Mouse (Mus musculus) CD4-positive, CD25-positive, alpha-beta regulatory T cell, adult 4 months (primary cell): ENCODE measurements around the gene Zscan2. TPM values are rescaled to one million over a fixed set of nuclear protein-coding genes. Genes with fewer than 3 reads are reported as not detected.
A peak's percentile ranks its signal among the peaks of the same experiment; 100 is the strongest.

Experiments
- ATAC-seq: one replicate; pipeline ENCODE4 v1.8.0; 2017
- polyA plus RNA-seq, 2 experiments: library from polyadenylated mRNA; unstranded; fragments of 100-300 nt; shearing (Covaris generic); gene quantifications; one replicate each; pipeline ENCODE4 v1.2.1; 2017

Zscan2 gene
- polyA plus RNA-seq, 2 experiments from 2014 or later = 3.8 to 4.2 TPM

GRCm38 (mm10) chr7:80888595-80888994 lies 27.9 kb downstream of the Zscan2 start:
- no peak for ATAC-seq

DNA sequence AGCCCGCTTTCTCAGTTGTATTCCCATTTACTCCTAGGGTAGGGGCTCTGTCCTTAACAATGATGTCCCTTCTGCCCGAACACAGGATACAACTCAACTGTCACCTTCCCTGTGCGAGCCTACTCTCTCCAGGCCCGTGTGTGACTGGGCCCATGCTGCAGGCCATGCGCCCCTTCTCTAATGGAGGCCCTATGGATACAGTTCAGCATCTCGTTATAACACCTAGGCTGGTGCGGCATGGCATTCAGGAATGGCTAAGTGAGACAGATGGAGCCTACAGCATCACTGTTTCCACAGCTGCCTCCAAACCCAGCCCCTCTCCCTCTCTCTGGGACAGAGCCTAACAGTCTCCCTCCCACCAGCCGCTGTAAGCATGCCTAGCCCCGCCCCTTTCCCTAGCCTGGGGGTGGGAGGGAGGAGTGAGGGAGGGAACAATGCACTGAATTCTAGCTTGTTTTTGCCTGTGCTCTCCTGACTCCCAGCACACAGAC lies 28.3 kb downstream of the Zscan2 start:
- ATAC-seq = peak; percentile 15

GRCm38 (mm10) chr7:80889841-80890241 lies 29.1 kb downstream of the Zscan2 start:
- ATAC-seq = peak; percentile 94

GRCm38 (mm10) chr7:80893086-80893752 lies 32.5 kb downstream of the Zscan2 start:
- no peak for ATAC-seq

GRCm38 (mm10) chr7:80893753-80894129 lies 33.0 kb downstream of the Zscan2 start:
- no peak for ATAC-seq

- ATAC-seq = no peak
These were observed 33.5 kb downstream of the Zscan2 start for GRCm38 (mm10) chr7:80894196-80894595.

DNA sequence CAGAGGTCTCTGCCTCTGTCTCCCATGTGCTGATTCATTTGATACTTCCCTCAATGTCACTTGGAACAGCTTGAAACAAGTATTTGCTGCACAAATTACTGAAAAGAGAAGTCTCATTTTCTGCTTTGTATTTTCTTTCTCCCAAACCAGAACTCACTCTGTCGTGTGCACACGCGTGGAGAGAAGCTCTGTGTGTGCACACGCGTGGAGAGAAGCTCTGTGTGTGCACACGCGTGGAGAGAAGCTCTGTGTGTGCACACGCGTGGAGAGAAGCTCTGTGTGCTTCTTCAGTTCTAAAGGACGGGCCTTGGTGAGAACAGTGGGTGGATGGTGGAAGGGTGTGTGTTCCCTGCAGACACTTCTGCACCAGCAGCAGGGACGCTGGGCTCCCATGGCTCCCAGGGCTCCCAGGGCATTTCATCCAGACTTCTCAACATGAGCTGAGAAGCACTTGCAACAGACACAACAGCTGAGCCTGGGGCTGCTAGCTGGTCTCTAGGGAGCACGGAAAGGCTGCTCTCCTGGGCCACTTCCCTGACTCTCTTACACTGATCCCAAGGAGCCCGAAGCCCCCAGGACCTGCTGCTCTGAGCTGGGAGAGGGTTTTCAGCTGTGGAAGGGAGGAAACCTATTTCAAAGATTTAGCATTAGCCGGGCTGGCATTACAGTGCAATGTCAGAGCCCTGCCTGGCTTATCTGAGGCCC lies 34.2 kb downstream of the Zscan2 start:
- no peak for ATAC-seq

GRCm38 (mm10) chr7:80897134-80897533 lies 36.4 kb downstream of the Zscan2 start:
- no peak for ATAC-seq

DNA sequence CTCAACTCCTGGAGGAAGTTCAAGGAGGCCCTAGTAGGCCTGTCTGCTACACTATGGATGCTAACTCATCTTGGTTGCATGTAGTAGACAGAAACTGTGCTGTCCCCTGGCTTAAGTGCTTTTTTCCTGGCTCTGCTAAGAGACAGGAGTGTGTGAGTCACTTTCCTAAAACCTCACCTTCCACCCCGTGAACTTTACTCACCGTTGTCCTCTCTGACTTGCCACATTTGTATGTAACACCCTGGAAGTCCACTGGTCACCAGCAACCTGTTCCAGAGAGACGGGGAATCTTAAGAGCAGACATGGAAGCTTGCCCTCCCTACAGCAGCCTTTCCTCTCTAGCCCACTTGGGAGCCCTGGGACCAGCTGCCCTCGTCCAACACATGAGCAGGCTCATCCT lies 37.0 kb downstream of the Zscan2 start:
- no peak for ATAC-seq

GRCm38 (mm10) chr7:80900944-80901501 lies 40.3 kb downstream of the Zscan2 start, which contains the start of gene Wdr73:
TSS of gene Wdr73 (minus strand) at chr7:80901269.
- ATAC-seq = peak; percentile 95

DNA sequence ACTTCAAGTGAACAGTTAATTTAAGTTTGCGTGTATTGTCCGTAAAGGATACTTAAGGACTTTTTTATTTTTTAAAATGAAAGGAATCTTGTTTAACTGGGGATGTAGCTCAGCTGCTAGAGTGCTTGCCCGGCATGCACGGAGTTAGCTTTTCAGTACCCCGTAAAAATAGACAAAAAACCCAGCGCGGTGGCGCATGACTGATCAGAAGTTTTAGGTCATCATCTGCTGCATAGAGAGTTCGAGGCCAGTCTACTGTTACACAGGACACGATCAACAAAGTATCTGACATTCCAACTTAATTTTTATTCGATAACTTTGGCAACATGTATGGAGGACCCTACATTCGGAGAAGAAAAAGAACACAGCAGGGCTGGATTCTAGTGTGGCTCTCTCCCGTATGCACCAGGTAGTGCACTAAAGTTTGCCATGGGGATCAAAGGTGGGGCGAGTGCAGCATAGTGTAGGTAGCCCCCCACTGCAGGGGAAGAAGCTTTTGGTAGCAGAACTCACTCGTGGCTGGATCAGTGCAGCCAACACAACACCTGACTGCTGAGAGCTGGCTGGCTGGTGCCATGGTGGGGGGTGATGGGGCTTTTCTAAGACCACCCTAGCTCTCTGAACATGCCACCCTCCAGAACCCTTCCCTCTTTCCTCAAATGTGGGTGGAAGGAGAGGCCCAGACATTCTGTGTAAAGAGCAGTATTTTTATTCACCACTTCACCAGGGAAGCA lies 41.0 kb downstream of the Zscan2 start:
- ATAC-seq = no peak

GRCm38 (mm10) chr7:80903625-80904422 lies 43.1 kb downstream of the Zscan2 start:
- no peak for ATAC-seq

GRCm38 (mm10) chr7:80904921-80905515 lies 44.3 kb downstream of the Zscan2 start, which contains the start of gene Nmb:
TSS of gene Nmb (minus strand) at chr7:80905076.
- peak; percentile 15 for ATAC-seq

GRCm38 (mm10) chr7:80911053-80911452 lies 50.3 kb downstream of the Zscan2 start:
- ATAC-seq = no peak

DNA sequence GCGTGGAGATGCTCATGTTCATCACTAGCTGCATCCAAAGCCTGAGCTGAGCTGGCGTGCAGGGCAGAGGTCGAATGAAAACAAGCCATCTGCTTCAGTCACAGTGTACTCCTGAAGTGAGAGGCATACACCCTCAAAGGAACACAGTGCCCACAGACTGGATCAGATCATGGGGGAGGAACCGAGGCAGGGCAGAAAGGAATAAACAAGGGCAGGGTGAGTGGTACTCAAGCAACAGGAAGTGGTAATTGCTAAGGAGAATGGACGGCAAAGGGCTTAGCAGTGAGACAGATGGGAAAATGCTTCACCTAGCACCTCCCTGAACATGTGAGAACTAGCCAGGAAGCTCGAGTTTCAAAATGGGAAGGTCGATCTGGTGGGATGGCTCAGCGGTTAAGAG lies 51.8 kb downstream of the Zscan2 start:
- peak; percentile 67 for ATAC-seq

GRCm38 (mm10) chr7:80917916-80918465 lies 57.3 kb downstream of the Zscan2 start:
- ATAC-seq = peak; percentile 56

GRCm38 (mm10) chr7:80918982-80919646 lies 58.4 kb downstream of the Zscan2 start:
- peak; percentile 77 for ATAC-seq

GRCm38 (mm10) chr7:80919647-80920008 lies 58.9 kb downstream of the Zscan2 start:
- peak; percentile 50 for ATAC-seq

GRCm38 (mm10) chr7:80923165-80923564 lies 62.4 kb downstream of the Zscan2 start:
- ATAC-seq = no peak
